Mouse (Mus musculus) myocyte (in vitro differentiated cells): Measurements from ENCODE around the gene Zfp462.

Experiments
- CEBPB ChIP-seq: IDR thresholded peaks from 2 replicates; pipeline ENCODE4 v1.6.1; 2011; ENCODE audit warnings: mild to moderate bottlenecking, moderate library complexity; ENCODE audit not compliant: poor library complexity, insufficient read depth, severe bottlenecking
- POLR2A ChIP-seq: IDR thresholded peaks from one replicate; pipeline ENCODE4 v1.6.1; 2011; ENCODE audit warnings: low read depth, mild to moderate bottlenecking, control low read depth, moderate library complexity; ENCODE audit not compliant: insufficient read length
- TCF12 ChIP-seq: IDR thresholded peaks from one replicate; pipeline ENCODE4 v1.6.1; 2011; ENCODE audit warnings: mild to moderate bottlenecking, control low read depth; ENCODE audit not compliant: poor library complexity, insufficient read depth, severe bottlenecking

GRCm38 (mm10) chr4:55088153-55088552 lies 143.3 kb downstream of the Zfp462 start:
- TF ChIP-seq POLR2A = no peak
- no peak for TF ChIP-seq CEBPB
- TF ChIP-seq TCF12 = no peak
